Mouse (Mus musculus): ENCODE results near the gene Fa2h. TPM values are rescaled to one million over a fixed set of nuclear protein-coding genes. Genes with fewer than 3 reads are reported as not detected.

The Fa2h gene
- total RNA-seq (2014; rRNA removed) (2.8 and 5.1 TPM in 2 replicates), polyA plus RNA-seq (2015; fragmentation: Nextera tagmentation; extraction: Ambion mirVana) (3.1 and 3.4 TPM in 2 replicates)

DNA sequence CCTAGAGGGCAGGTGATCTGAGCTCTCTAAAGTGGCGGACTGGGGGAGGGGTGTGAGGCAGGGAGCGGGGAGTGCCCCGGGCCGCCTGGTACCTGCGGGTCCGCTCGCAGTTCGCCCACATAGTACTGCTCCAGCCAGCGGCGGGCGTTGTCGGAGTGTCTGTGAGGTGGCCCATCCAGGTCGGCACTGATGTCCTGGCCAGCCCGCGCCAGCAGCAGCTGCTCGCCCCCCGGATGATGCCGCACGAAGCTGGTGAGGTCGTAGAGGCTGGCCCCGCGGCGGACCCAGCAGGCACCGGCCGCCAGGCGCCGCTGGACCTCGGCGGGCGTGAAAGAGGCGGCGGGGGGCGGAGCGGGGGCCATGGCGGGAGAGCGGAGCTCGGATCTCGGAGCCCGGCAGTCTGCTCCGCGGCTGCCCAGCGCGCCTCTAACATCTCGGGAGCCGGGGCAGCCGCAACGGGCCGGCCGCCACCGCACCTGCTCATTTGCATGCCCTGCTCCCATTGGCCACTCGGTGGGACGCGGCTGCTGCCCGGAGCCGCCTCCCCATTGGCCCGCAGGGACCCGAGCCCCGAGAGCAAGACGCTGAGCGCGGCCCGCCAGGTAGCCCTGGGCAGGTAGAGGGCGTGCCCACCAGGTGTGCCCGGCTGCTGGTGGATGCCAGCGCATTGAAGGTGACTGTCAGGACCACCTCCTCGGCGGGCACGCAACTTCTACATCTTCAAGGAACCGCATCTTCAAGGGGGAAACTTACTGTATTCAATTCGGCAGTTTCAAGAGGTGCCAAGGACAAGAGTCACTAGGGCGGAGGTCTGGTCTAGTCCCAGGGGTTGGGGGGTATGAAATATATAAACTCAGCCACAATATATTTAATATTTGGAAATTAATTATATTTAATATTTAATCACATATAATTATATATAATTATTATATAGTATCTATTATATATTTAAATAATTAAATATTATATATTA, at the start of gene Fa2h:
Gene Fa2h (minus strand): TSS at position 434 of the 973 bp plus-strand sequence.
- Histone ChIP-seq H3K9ac (replicated peaks; ENCODE audit: low read length) (peak within 1 kb of the TSS; percentile 71), H3K36me3 (ENCODE audit: insufficient read depth, low read length) (no peaks in the 10 kb centered on the region), H3K27me3 (ENCODE audit: insufficient read depth, low read length) (peaks cover 12% of the 10 kb centered on the region; the same call in 1 of the 2 replicates), H3K4me3 (ENCODE audit: low read length) (peak within 1 kb of the TSS; percentile 66), H3K4me1 (ENCODE audit: insufficient read depth, low read length) (peaks cover 4% of the 10 kb centered on the region), H3K4me2 (ENCODE audit: low read depth, low read length) (peak within 1 kb of the TSS; percentile 95), H3K9me3 (ENCODE audit: low read length) (no peaks in the 10 kb centered on the region), H3K27ac (peak within 1 kb of the TSS; percentile 11; the same call in 1 of the 2 replicates)
- 1% methylated on average over 60 of the region's 71 CpGs for WGBS
- DNase-seq (ENCODE audit: low spot score) (peak; percentile 76), ATAC-seq (peak; percentile 87)
- TF ChIP-seq CTCF (IDR thresholded peaks at IDR 0.05; ENCODE audit: low read depth), result no peak

DNA sequence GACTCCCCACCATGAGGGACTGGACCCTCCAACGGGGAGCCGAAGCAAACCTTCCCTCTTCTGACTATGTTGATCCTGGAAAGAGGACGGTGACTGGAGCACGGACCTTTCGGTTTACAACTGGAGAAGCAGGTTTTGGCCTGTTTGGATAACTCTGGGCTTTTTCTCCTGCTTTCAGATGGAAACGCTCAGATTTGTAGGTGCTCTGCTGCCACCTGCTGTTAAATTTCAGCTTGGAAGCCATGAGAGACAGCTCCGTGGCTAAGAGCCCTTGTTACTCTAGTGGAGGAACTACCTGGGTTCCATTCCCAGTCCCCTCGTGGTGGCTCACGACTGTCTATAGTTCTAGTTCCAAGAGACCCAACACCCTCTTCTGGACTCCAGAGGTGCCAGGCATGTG, 45.6 kb upstream of the Fa2h start:
- ATAC-seq (peak; percentile 67; the same call in 1 of the 2 replicates), DNase-seq (ENCODE audit: low spot score) (peak; percentile 93)
- Histone ChIP-seq H3K9me3 (ENCODE audit: low read length) (no peaks in the 10 kb centered on the region), H3K36me3 (ENCODE audit: insufficient read depth, low read length) (no peaks in the 10 kb centered on the region), H3K4me2 (ENCODE audit: low read depth, low read length) (no peak overlapping the region), H3K4me1 (ENCODE audit: insufficient read depth, low read length) (no peaks in the 10 kb centered on the region), H3K27me3 (ENCODE audit: insufficient read depth, low read length) (no peaks in the 10 kb centered on the region), H3K27ac (no peak overlapping the region), H3K4me3 (ENCODE audit: low read length) (no peak overlapping the region), H3K9ac (replicated peaks; ENCODE audit: low read length) (no peak overlapping the region)
- peak; percentile 84 for TF ChIP-seq CTCF (IDR thresholded peaks at IDR 0.05; ENCODE audit: low read depth)
- WGBS, result 20% methylated on average over 9 of the region's 9 CpGs

DNA sequence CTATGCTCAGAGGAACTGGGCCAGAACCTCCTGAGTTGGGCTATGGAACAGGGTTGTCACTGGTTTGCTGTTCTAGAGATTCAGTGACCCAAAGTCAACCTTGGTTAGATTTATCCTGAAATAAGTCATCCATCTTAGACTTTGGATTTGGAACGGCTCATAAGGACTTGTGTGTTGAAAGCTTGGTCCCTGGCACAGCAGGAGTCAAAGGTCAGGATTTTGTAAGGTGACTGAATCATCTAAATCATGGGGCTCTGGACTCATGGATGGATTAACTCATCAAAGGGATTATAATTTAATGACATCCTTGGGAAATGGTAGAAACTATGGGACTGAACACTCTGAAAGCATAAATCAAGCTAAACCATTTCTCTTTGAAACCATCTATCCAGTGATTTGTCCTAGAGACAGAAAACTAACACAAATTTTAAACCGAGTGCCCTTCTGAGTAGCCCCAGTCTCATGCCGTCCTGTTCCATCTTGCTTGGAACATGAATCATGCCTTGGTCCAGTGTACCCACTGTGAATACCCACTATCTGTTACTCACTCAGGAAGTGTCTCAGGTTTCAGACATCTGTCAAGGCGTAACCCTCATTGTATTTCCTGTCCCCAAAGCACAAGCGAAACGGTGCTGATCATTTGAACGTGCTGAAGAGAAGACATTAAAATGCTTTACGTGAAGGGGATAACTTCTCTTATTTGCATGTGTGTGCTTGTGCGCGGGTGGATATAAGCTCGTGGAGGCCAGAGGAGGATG, 41.6 kb upstream of the Fa2h start:
- H3K4me1 ChIP-seq (ENCODE audit: insufficient read depth, low read length), result no peaks in the 10 kb centered on the region
- no peaks in the 10 kb centered on the region for H3K27me3 ChIP-seq (ENCODE audit: insufficient read depth, low read length)
- no peak for DNase-seq (ENCODE audit: low spot score)
- ATAC-seq, result no peak
- H3K36me3 ChIP-seq (ENCODE audit: insufficient read depth, low read length), result no peaks in the 10 kb centered on the region
- no peak for TF ChIP-seq CTCF (IDR thresholded peaks at IDR 0.05; ENCODE audit: low read depth)
- H3K4me2 ChIP-seq (ENCODE audit: low read depth, low read length), result no peak overlapping the region
- no peak overlapping the region for H3K4me3 ChIP-seq (ENCODE audit: low read length)
- 74% methylated on average over 11 of the region's 11 CpGs for whole genome bisulfite sequencing
- H3K27ac ChIP-seq, result no peak overlapping the region
- H3K9ac ChIP-seq (replicated peaks; ENCODE audit: low read length), result no peak overlapping the region
- no peaks in the 10 kb centered on the region for H3K9me3 ChIP-seq (ENCODE audit: low read length)

DNA sequence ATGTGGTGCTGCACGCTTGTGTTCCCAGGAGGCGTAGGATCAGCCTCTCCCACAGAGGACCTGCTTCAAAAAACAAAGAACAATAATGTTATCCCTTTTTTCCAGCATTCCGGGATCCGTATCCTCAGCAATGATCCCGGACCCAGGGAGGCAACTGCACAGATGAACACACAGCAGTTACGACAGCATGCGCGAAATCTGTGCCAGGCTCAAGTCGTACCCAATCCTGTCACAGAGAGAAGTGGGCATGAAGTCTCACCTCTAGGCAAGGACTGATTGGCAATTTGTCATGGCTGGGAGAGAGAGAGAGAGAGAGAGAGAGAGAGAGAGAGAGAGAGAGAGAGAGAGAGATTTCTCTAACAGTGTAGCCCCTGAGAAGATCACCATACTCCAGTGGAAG, 31.0 kb upstream of the Fa2h start:
- TF ChIP-seq CTCF (IDR thresholded peaks at IDR 0.05; ENCODE audit: low read depth), result no peak
- DNase-seq (ENCODE audit: low spot score) (peak; percentile 72), ATAC-seq (peak; percentile 79)
- Histone ChIP-seq H3K9me3 (ENCODE audit: low read length) (no peaks in the 10 kb centered on the region), H3K4me3 (ENCODE audit: low read length) (no peak overlapping the region), H3K27ac (peak overlapping the region; percentile 52), H3K4me1 (ENCODE audit: insufficient read depth, low read length) (no peaks in the 10 kb centered on the region), H3K27me3 (ENCODE audit: insufficient read depth, low read length) (no peaks in the 10 kb centered on the region), H3K36me3 (ENCODE audit: insufficient read depth, low read length) (no peaks in the 10 kb centered on the region), H3K4me2 (ENCODE audit: low read depth, low read length) (peak overlapping the region; percentile 33), H3K9ac (replicated peaks; ENCODE audit: low read length) (no peak overlapping the region)
- 64% methylated on average over 9 of the region's 9 CpGs for WGBS

DNA sequence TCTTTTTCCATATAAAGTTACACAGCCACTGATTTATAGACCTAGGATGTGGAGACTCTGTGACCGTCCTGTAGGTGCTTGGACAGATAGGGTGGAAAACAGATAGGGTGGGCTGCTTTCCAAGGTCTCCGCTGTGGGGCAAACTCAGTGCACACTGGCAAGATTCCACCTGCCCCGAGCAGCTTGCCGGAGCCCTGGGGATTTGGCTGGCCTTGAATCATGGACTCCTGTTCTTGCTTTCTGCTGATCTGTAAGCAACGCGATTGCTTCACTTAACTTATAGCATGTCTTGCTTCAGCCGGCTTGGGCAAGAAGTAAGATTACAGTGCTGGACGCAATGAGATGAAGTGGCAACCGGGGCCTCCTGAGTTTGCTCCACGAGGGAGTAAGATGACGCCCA, 30.6 kb upstream of the Fa2h start:
- DNase-seq (ENCODE audit: low spot score) (peak; percentile 70), ATAC-seq (peak; percentile 53)
- TF ChIP-seq CTCF (IDR thresholded peaks at IDR 0.05; ENCODE audit: low read depth), result no peak
- H3K4me1 ChIP-seq (ENCODE audit: insufficient read depth, low read length), result no peaks in the 10 kb centered on the region
- H3K27ac ChIP-seq, result peak overlapping the region; percentile 52
- H3K36me3 ChIP-seq (ENCODE audit: insufficient read depth, low read length), result no peaks in the 10 kb centered on the region
- H3K9me3 ChIP-seq (ENCODE audit: low read length), result no peaks in the 10 kb centered on the region
- no peak overlapping the region for H3K4me3 ChIP-seq (ENCODE audit: low read length)
- H3K4me2 ChIP-seq (ENCODE audit: low read depth, low read length), result peak overlapping the region; percentile 33
- WGBS, result 54% methylated on average over 11 of the region's 11 CpGs
- no peak overlapping the region for H3K9ac ChIP-seq (replicated peaks; ENCODE audit: low read length)
- H3K27me3 ChIP-seq (ENCODE audit: insufficient read depth, low read length), result no peaks in the 10 kb centered on the region

DNA sequence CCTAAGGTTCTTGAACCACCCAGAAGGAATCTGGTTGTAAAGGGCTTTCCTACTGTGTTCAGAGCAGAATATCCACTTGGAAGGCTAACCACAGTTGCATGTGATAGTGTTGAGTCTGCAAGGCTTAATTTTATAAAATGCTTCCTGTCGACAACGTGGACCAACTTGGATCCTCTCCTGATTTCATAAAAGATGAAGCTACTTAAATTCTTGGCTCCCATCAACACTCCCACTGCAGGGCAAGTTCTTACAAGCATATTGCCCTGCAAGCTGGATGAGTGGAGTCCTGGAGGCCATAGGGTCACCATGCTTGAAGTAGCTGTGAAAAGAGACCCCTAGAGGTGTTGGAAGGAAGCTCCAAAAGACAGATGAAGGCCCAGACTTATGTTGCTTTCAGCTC, 29.0 kb upstream of the Fa2h start:
- Histone ChIP-seq H3K27ac (no peak overlapping the region), H3K9ac (replicated peaks; ENCODE audit: low read length) (no peak overlapping the region), H3K9me3 (ENCODE audit: low read length) (no peaks in the 10 kb centered on the region), H3K27me3 (ENCODE audit: insufficient read depth, low read length) (no peaks in the 10 kb centered on the region), H3K36me3 (ENCODE audit: insufficient read depth, low read length) (no peaks in the 10 kb centered on the region), H3K4me3 (ENCODE audit: low read length) (no peak overlapping the region), H3K4me1 (ENCODE audit: insufficient read depth, low read length) (no peaks in the 10 kb centered on the region), H3K4me2 (ENCODE audit: low read depth, low read length) (no peak overlapping the region)
- DNase-seq (ENCODE audit: low spot score), result no peak
- no peak for ATAC-seq
- 61% methylated on average over 2 of the region's 2 CpGs for WGBS
- TF ChIP-seq CTCF (IDR thresholded peaks at IDR 0.05; ENCODE audit: low read depth), result no peak

Data from hindbrain, postnatal 0 days (tissue).